Comparison of ENCODE assay signal across 7 mouse cellular contexts in the genomic region with DNA sequence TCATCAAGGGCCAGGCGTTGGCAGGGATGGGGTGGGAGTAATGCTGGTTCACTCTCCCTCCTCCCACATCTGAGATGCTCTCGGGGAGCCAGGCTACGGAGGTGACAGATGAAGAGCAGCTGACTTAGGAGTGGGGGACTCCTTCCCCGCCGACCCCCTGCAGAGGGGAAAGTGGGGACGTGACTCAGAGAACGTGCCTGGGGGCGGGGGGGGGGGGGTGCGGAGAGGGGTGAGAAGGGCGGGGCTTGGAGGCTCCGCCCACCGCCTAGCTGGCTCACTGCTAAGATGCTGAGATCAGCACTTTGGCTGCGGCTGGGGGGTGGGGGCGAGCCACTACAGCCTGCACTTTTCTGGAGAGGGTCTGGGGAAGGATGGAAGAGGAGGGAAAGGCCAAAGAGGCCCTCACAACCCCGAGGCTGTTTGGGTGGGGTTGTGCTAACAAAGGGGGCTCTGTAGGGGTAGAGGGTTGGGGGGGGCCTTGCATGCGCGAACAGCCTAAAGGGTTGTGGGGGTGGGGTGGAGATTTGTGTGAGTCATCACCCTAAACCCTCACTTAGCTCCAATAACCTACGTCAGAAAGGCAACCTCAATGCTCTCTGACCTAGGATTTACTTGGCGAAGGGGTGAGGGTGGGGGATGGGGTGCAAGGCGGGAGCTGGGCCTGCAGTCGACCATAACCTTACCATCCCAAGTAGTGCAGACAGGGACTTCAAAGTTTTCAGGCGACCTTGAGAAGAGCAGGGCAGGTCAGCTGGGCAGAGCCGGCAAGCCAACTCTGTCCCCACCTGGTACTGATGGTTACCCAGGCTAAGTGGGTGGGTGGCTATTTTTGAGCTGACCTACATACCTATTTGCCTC. TPM values are rescaled to one million over a fixed set of nuclear protein-coding genes. Genes with fewer than 3 reads are reported as not detected.
DNase-seq lines count a peak whose midpoint lies in the region; ATAC-seq lines count a peak whose summit lies in the region.

No protein-coding gene starts in this region.

- peak overlapping the region; percentile 54 for H3K4me2 ChIP-seq in forebrain, embryonic 13.5 days
- peak overlapping the region; percentile 50 for H3K4me2 ChIP-seq in neural tube, embryonic 13.5 days

- WGBS in forebrain, embryonic 13.5 days, result 5% methylated on average over 15 of the region's 23 CpGs
- 3% methylated on average over 23 of the region's 23 CpGs for WGBS in limb, embryonic 10.5 days
- WGBS in neural tube, embryonic 13.5 days, result 4% methylated on average over 21 of the region's 23 CpGs

- H3K9me3 ChIP-seq in forebrain, embryonic 13.5 days (replicated peaks), result no peaks in the 10 kb centered on the region
- H3K9me3 ChIP-seq in limb, embryonic 10.5 days (replicated peaks), result no peaks in the 10 kb centered on the region
- H3K9me3 ChIP-seq in neural tube, embryonic 13.5 days, result no peaks in the 10 kb centered on the region

- H3K9ac ChIP-seq in forebrain, embryonic 13.5 days, result peak overlapping the region; percentile 45
- peak overlapping the region; percentile 58 for H3K9ac ChIP-seq in neural tube, embryonic 13.5 days

- H3K4me3 ChIP-seq in forebrain, embryonic 13.5 days, result peak overlapping the region; percentile 18; the same call in 1 of the 2 replicates
- H3K4me3 ChIP-seq in limb, embryonic 10.5 days, result peak overlapping the region; percentile 40
- peak overlapping the region; percentile 10 for H3K4me3 ChIP-seq in neural tube, embryonic 13.5 days

- H3K27ac ChIP-seq in forebrain, embryonic 13.5 days, result peak overlapping the region; percentile 70
- peak overlapping the region; percentile 96 for H3K27ac ChIP-seq in limb, embryonic 10.5 days
- peak overlapping the region; percentile 75 for H3K27ac ChIP-seq in neural tube, embryonic 13.5 days (replicated peaks)

- DNase-seq in 416B (ENCODE audit: low read depth), result peak; percentile 59
- peak; percentile 80 for DNase-seq in CD4-positive, CD25-positive, alpha-beta regulatory T cell, adult 2 months (ENCODE audit: low read depth, low spot score)
- DNase-seq in limb, embryonic 10.5 days (ENCODE audit: low spot score), result peak; percentile 82
- no peak for DNase-seq in left cerebral cortex, postnatal 14 days (ENCODE audit: low spot score in 2 of 2)
- DNase-seq in layer of hippocampus, adult 9-11 months, result no peak

- no peaks in the 10 kb centered on the region for H3K27me3 ChIP-seq in forebrain, embryonic 13.5 days
- H3K27me3 ChIP-seq in limb, embryonic 10.5 days (ENCODE audit: low read depth, poor library complexity, severe bottlenecking), result no peaks in the 10 kb centered on the region
- no peaks in the 10 kb centered on the region for H3K27me3 ChIP-seq in neural tube, embryonic 13.5 days

- H3K4me1 ChIP-seq in forebrain, embryonic 13.5 days, result peaks cover 30% of the 10 kb centered on the region
- peaks cover 41% of the 10 kb centered on the region for H3K4me1 ChIP-seq in limb, embryonic 10.5 days
- H3K4me1 ChIP-seq in neural tube, embryonic 13.5 days (replicated peaks), result peaks cover 27% of the 10 kb centered on the region

- intact Hi-C loops in left cerebral cortex, postnatal 14 days (cut with DNase I), result no loop called here

- peak; percentile 79 for ATAC-seq in forebrain, embryonic 13.5 days
- peak; percentile 69 for ATAC-seq in neural tube, embryonic 13.5 days (ENCODE audit: low read depth)

- H3K36me3 ChIP-seq in forebrain, embryonic 13.5 days (ENCODE audit: poor library complexity, severe bottlenecking), result no peaks in the 10 kb centered on the region
- no peaks in the 10 kb centered on the region for H3K36me3 ChIP-seq in limb, embryonic 10.5 days
- H3K36me3 ChIP-seq in neural tube, embryonic 13.5 days, result no peaks in the 10 kb centered on the region

RNA-seq across cellular contexts. Expression of a gene that starts 13.1 kb away (rescaled TPM):
- polyA plus RNA-seq in forebrain, embryonic 13.5 days (2015; fragmentation: Nextera tagmentation; extraction: Ambion mirVana), result 69.3 and 71.3 TPM in 2 replicates
- 30.3 and 58.7 TPM in 2 replicates for polyA plus RNA-seq in limb, embryonic 10.5 days (2016; fragmentation: Nextera tagmentation; extraction: Ambion mirVana)
- 72.8 and 78.2 TPM in 2 replicates for polyA plus RNA-seq in neural tube, embryonic 13.5 days (2015; fragmentation: Nextera tagmentation; extraction: Ambion mirVana)
- 10 to 100 TPM; 52.5 to 76.3 TPM for total RNA-seq in left cerebral cortex, postnatal 14 days (2021)

RNA-seq across cellular contexts. Expression of a gene that starts 37.9 kb away (rescaled TPM):
- polyA plus RNA-seq in forebrain, embryonic 13.5 days (2015; fragmentation: Nextera tagmentation; extraction: Ambion mirVana), result 42.1 and 43.1 TPM in 2 replicates
- polyA plus RNA-seq in limb, embryonic 10.5 days (2016; fragmentation: Nextera tagmentation; extraction: Ambion mirVana), result 32.1 and 36.5 TPM in 2 replicates
- polyA plus RNA-seq in neural tube, embryonic 13.5 days (2015; fragmentation: Nextera tagmentation; extraction: Ambion mirVana), result 41.7 and 44.5 TPM in 2 replicates
- total RNA-seq in left cerebral cortex, postnatal 14 days (2021), result 10 to 100 TPM; 18.1 to 19.4 TPM

RNA-seq across cellular contexts. Expression of a gene that starts 38.2 kb away (rescaled TPM):
- polyA plus RNA-seq in forebrain, embryonic 13.5 days (2015; fragmentation: Nextera tagmentation; extraction: Ambion mirVana), result 122 TPM in 2 replicates
- polyA plus RNA-seq in limb, embryonic 10.5 days (2016; fragmentation: Nextera tagmentation; extraction: Ambion mirVana), result 103 and 111 TPM in 2 replicates
- 98.1 and 118 TPM in 2 replicates for polyA plus RNA-seq in neural tube, embryonic 13.5 days (2015; fragmentation: Nextera tagmentation; extraction: Ambion mirVana)
- total RNA-seq in left cerebral cortex, postnatal 14 days (2021), result 10 to 100 TPM; 60.8 to 67.3 TPM

Comparison
In these comparisons a context has a peak if more than half of its experiments do, and no peak if none do; other contexts are left out.
1. DNase-seq: peak in 416B (single experiment), CD4-positive, CD25-positive, alpha-beta regulatory T cell, adult 2 months (single experiment) and limb, embryonic 10.5 days (single experiment); none in left cerebral cortex, postnatal 14 days (0 of 2) and layer of hippocampus, adult 9-11 months (single experiment).
2. Peak in every context shown above with its lines, with median percentiles within 50 percentile points of each other: H3K27ac ChIP-seq and H3K4me3 ChIP-seq.